Mouse (Mus musculus) heart, postnatal 0 days (tissue): Measurements from ENCODE around the gene Mief1.

Experiments
- CTCF ChIP-seq: IDR thresholded peaks from 2 replicates; pipeline ENCODE4 v1.5.1; 2016; ENCODE audit warnings: antibody characterized with exemption, control low read depth, low read depth
- EP300 ChIP-seq: IDR thresholded peaks from 2 replicates; pipeline ENCODE4 v1.6.1; 2016; ENCODE audit warnings: antibody characterized with exemption, low read depth

- no peak for TF ChIP-seq EP300
- TF ChIP-seq CTCF = no peak
These were observed 14.8 kb downstream of the Mief1 start for GRCm38 (mm10) chr15:80248596-80248995.
